Mouse (Mus musculus): Measurements from ENCODE around the gene Tctex1d4. TPM values are rescaled to one million over a fixed set of nuclear protein-coding genes. Genes with fewer than 3 reads are reported as not detected.
A peak's percentile ranks its signal among the peaks of the same experiment; 100 is the strongest.

Gene Tctex1d4
- total and polyA plus RNA-seq, 2 experiments from 2014 or later: 1.2 to 5.8 TPM

GRCm38 (mm10) chr4:117138295-117139216 is 12.0 kb downstream of the Tctex1d4 start:
- H3K9me3 ChIP-seq (ENCODE audit: low read length): no peaks in the 10 kb centered on the region
- H3K4me3 ChIP-seq (ENCODE audit: low read depth, low read length): no peak overlapping the region
- DNase-seq (ENCODE audit: low spot score): no peak

GRCm38 (mm10) chr4:117139217-117139612 is 12.6 kb downstream of the Tctex1d4 start:
- no peak overlapping the region for H3K4me3 ChIP-seq (ENCODE audit: low read depth, low read length)
- ATAC-seq (ENCODE audit: low FRiP score): no peak
- H3K9me3 ChIP-seq (ENCODE audit: low read length): no peaks in the 10 kb centered on the region
- no peaks in the 10 kb centered on the region for H3K27me3 ChIP-seq (ENCODE audit: insufficient read depth, low read length)
- WGBS: 2% methylated on average over 2 of the region's 2 CpGs
- H3K4me2 ChIP-seq (ENCODE audit: low read depth, low read length, poor library complexity, severe bottlenecking): no peak overlapping the region
- no peak overlapping the region for H3K9ac ChIP-seq (replicated peaks; ENCODE audit: low read length, poor library complexity, severe bottlenecking)
- no peaks in the 10 kb centered on the region for H3K36me3 ChIP-seq (ENCODE audit: insufficient read depth, low read length)
- no peak overlapping the region for H3K27ac ChIP-seq (ENCODE audit: low read depth, low read length)
- peak; percentile 79 for TF ChIP-seq CTCF (IDR thresholded peaks at IDR 0.05)
- DNase-seq (ENCODE audit: low spot score): peak; percentile 65
- no peaks in the 10 kb centered on the region for H3K4me1 ChIP-seq (ENCODE audit: insufficient read depth, low read length)

More at GRCm38 (mm10) chr4:117138295-117139216, 12.0 kb downstream of the Tctex1d4 start:
- Histone ChIP-seq H3K4me2 (ENCODE audit: low read depth, low read length, poor library complexity, severe bottlenecking) (no peak overlapping the region), H3K36me3 (ENCODE audit: insufficient read depth, low read length) (no peaks in the 10 kb centered on the region), H3K27ac (ENCODE audit: low read depth, low read length) (no peak overlapping the region), H3K27me3 (ENCODE audit: insufficient read depth, low read length) (no peaks in the 10 kb centered on the region), H3K9ac (replicated peaks; ENCODE audit: low read length, poor library complexity, severe bottlenecking) (no peak overlapping the region), H3K4me1 (ENCODE audit: insufficient read depth, low read length) (no peaks in the 10 kb centered on the region)
- no peak for TF ChIP-seq CTCF (IDR thresholded peaks at IDR 0.05)
- WGBS: 70% methylated on average over 16 of the region's 17 CpGs
- ATAC-seq (ENCODE audit: low FRiP score): no peak

- 27% methylated on average over 4 of the region's 4 CpGs for WGBS
- peak; percentile 40 for DNase-seq (ENCODE audit: low spot score)
These were observed 14.0 kb downstream of the Tctex1d4 start for GRCm38 (mm10) chr4:117140613-117141012.

GRCm38 (mm10) chr4:117143023-117143422 is 16.4 kb downstream of the Tctex1d4 start:
- H3K4me2 ChIP-seq (ENCODE audit: low read depth, low read length, poor library complexity, severe bottlenecking): no peak overlapping the region
- ATAC-seq (ENCODE audit: low FRiP score) (no peak), DNase-seq (ENCODE audit: low spot score) (no peak)
- 66% methylated on average over 7 of the region's 7 CpGs for WGBS
- no peaks in the 10 kb centered on the region for H3K9me3 ChIP-seq (ENCODE audit: low read length)
- no peak overlapping the region for H3K27ac ChIP-seq (ENCODE audit: low read depth, low read length)
- H3K9ac ChIP-seq (replicated peaks; ENCODE audit: low read length, poor library complexity, severe bottlenecking): no peak overlapping the region
- no peaks in the 10 kb centered on the region; the same call in 1 of the 2 replicates for H3K36me3 ChIP-seq (ENCODE audit: insufficient read depth, low read length)
- H3K4me3 ChIP-seq (ENCODE audit: low read depth, low read length): no peak overlapping the region
- H3K27me3 ChIP-seq (ENCODE audit: insufficient read depth, low read length): no peaks in the 10 kb centered on the region
- no peaks in the 10 kb centered on the region for H3K4me1 ChIP-seq (ENCODE audit: insufficient read depth, low read length)
- no peak for TF ChIP-seq CTCF (IDR thresholded peaks at IDR 0.05)

More at GRCm38 (mm10) chr4:117140613-117141012, 14.0 kb downstream of the Tctex1d4 start:
- no peak overlapping the region for H3K27ac ChIP-seq (ENCODE audit: low read depth, low read length)
- H3K4me2 ChIP-seq (ENCODE audit: low read depth, low read length, poor library complexity, severe bottlenecking): no peak overlapping the region
- no peaks in the 10 kb centered on the region for H3K27me3 ChIP-seq (ENCODE audit: insufficient read depth, low read length)
- ATAC-seq (ENCODE audit: low FRiP score): no peak
- H3K9ac ChIP-seq (replicated peaks; ENCODE audit: low read length, poor library complexity, severe bottlenecking): no peak overlapping the region
- peak; percentile 65 for TF ChIP-seq CTCF (IDR thresholded peaks at IDR 0.05)
- H3K4me1 ChIP-seq (ENCODE audit: insufficient read depth, low read length): no peaks in the 10 kb centered on the region
- H3K4me3 ChIP-seq (ENCODE audit: low read depth, low read length): no peak overlapping the region
- no peaks in the 10 kb centered on the region for H3K9me3 ChIP-seq (ENCODE audit: low read length)
- H3K36me3 ChIP-seq (ENCODE audit: insufficient read depth, low read length): no peaks in the 10 kb centered on the region

- Histone ChIP-seq H3K4me1 (ENCODE audit: insufficient read depth, low read length) (no peaks in the 10 kb centered on the region), H3K9me3 (ENCODE audit: low read length) (no peaks in the 10 kb centered on the region), H3K27ac (ENCODE audit: low read depth, low read length) (no peak overlapping the region), H3K4me3 (ENCODE audit: low read depth, low read length) (no peak overlapping the region), H3K36me3 (ENCODE audit: insufficient read depth, low read length) (peaks cover 5% of the 10 kb centered on the region), H3K27me3 (ENCODE audit: insufficient read depth, low read length) (no peaks in the 10 kb centered on the region), H3K9ac (replicated peaks; ENCODE audit: low read length, poor library complexity, severe bottlenecking) (no peak overlapping the region), H3K4me2 (ENCODE audit: low read depth, low read length, poor library complexity, severe bottlenecking) (no peak overlapping the region)
- no peak for TF ChIP-seq CTCF (IDR thresholded peaks at IDR 0.05)
- DNase-seq (ENCODE audit: low spot score): no peak
- 95% methylated on average over 13 of the region's 13 CpGs for WGBS
- ATAC-seq (ENCODE audit: low FRiP score): no peak
These were observed 18.7 kb downstream of the Tctex1d4 start for GRCm38 (mm10) chr4:117145248-117145647.

GRCm38 (mm10) chr4:117146176-117146575 is 19.6 kb downstream of the Tctex1d4 start:
- Histone ChIP-seq H3K27me3 (ENCODE audit: insufficient read depth, low read length) (no peaks in the 10 kb centered on the region), H3K9me3 (ENCODE audit: low read length) (no peaks in the 10 kb centered on the region), H3K4me2 (ENCODE audit: low read depth, low read length, poor library complexity, severe bottlenecking) (no peak overlapping the region), H3K9ac (replicated peaks; ENCODE audit: low read length, poor library complexity, severe bottlenecking) (no peak overlapping the region), H3K4me1 (ENCODE audit: insufficient read depth, low read length) (no peaks in the 10 kb centered on the region), H3K4me3 (ENCODE audit: low read depth, low read length) (no peak overlapping the region), H3K27ac (ENCODE audit: low read depth, low read length) (no peak overlapping the region), H3K36me3 (ENCODE audit: insufficient read depth, low read length) (peaks cover 9% of the 10 kb centered on the region)
- TF ChIP-seq CTCF (IDR thresholded peaks at IDR 0.05): peak; percentile 77
- WGBS: 28% methylated on average over 15 of the region's 15 CpGs
- DNase-seq (ENCODE audit: low spot score): peak; percentile 79
- ATAC-seq (ENCODE audit: low FRiP score): no peak
